Mouse (Mus musculus): Measurements from ENCODE around the gene Cgrrf1. TPM values are rescaled to one million over a fixed set of nuclear protein-coding genes. Genes with fewer than 3 reads are reported as not detected.
A peak's percentile ranks its signal among the peaks of the same experiment; 100 is the strongest.
"Not testable (repeated sequence)": the region's sequence is repeated elsewhere in the genome, so short reads cannot be mapped to it uniquely, and the experiment has no call there.

Gene Cgrrf1
- total RNA-seq (2017), result 24.6 to 35.2 TPM (median 33.2 TPM) in 3 replicates

DNA sequence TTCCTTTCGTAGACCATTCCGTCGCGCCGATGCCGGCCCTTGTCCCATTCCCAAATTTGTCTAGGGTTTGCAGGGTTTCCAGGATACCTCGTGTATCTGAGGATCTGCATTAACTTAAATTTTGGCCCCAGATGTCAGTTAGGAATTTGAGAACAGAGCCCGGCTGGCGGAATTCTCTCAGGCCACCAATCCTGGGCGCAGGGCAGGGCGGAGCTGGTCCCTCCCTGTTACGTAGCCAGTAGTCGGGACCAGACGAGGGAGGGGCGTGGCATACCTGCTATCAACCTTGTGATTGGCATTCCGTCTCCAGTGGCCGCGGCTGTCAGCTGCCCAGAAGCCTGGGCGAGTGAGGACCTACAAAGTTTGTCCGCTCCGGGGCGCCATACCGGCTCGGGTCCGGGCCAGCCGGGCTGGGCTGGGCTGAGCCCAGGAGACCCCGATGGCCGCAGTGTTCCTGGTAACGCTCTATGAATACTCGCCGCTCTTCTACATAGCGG is at the start of gene Cgrrf1:
Gene Cgrrf1, plus strand, starts transcription at position 289 of the 497 bp plus-strand sequence.
- peak; percentile 100 for ATAC-seq (replicated peaks; ENCODE audit: insufficient number of reproducible peaks, low FRiP score, low TSS enrichment, poor library complexity, severe bottlenecking)

- no peak for ATAC-seq (replicated peaks; ENCODE audit: insufficient number of reproducible peaks, low FRiP score, low TSS enrichment, poor library complexity, severe bottlenecking)
Observed at GRCm38 (mm10) chr14:46782187-46782828, 49.6 kb upstream of the Cgrrf1 start.

DNA sequence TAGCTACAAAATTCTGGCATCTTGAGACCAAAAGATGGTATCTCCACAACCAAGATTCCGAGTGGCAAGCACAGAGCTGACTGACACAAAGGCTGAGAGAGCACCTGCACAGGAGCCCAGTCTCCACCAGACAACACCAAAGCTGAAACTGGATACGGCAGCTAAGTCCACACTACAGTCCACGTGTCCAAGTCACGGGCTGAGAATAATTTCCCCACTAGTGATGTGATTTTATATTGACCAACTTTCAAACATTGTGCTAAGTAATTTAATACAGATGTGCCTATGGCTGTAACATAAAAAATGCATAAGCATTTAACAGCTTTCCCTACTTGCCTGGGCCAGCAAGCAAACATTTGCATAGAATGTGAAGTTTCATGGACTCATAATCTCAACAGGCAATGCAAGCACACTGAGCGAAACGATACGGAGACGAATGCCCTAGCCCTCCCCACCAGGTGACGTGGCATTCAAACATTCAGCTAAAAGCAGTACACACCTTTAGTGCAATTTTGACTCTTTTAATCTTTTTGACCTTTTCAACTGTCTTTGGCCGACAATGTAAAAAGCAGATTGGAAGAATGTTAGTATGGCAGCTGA is 48.5 kb upstream of the Cgrrf1 start:
- no peak for ATAC-seq (replicated peaks; ENCODE audit: insufficient number of reproducible peaks, low FRiP score, low TSS enrichment, poor library complexity, severe bottlenecking)

DNA sequence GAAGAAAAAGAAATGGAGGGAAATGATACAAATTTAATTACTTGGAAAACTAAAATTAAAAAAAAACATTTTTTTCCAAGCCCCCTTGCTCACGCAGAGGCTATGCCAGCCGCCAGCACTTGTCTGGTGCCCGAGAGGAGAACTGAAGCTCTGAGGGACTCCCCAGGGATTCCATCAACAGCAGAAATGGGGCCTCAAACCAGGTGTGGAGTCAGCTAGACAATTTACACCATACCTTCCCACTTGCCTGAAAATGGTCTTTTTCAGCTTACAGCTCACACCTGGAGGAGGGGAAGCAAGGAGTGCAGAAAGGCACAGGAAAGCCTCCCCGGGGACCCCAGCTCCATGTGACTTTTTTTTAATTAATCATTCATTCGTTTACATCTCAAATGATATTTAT is 46.7 kb upstream of the Cgrrf1 start:
- no peak for ATAC-seq (replicated peaks; ENCODE audit: insufficient number of reproducible peaks, low FRiP score, low TSS enrichment, poor library complexity, severe bottlenecking)

- ATAC-seq (replicated peaks; ENCODE audit: insufficient number of reproducible peaks, low FRiP score, low TSS enrichment, poor library complexity, severe bottlenecking), result no peak
Observed at GRCm38 (mm10) chr14:46787454-46787786, 44.5 kb upstream of the Cgrrf1 start.

GRCm38 (mm10) chr14:46787787-46788504 is 44.0 kb upstream of the Cgrrf1 start, which contains the start of gene Cnih1:
Gene Cnih1, minus strand, starts transcription at chr14:46788411.
- peak; percentile 92 for ATAC-seq (replicated peaks; ENCODE audit: insufficient number of reproducible peaks, low FRiP score, low TSS enrichment, poor library complexity, severe bottlenecking)

DNA sequence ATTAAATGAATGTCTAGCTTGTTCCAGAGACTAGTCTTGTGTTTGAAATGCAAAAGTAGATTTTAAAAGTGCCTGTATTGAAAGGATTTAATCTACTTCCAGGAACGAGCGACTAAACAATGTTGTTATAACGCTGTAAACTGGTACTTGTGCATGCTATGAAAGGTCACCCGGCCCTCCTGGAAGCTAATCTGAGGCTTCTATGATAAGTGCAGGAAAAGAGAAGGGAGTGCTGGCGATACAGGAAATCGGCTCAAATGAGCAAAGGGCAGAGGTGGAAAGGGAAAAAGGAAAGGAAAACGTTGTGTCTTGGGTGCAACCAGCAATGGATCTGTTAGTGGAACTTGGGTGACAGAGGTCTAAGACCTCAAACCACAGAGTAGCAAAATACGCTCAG is 43.4 kb upstream of the Cgrrf1 start:
- ATAC-seq (replicated peaks; ENCODE audit: insufficient number of reproducible peaks, low FRiP score, low TSS enrichment, poor library complexity, severe bottlenecking), result no peak

- no peak; the same call in 1 of the 2 replicates for ATAC-seq (replicated peaks; ENCODE audit: insufficient number of reproducible peaks, low FRiP score, low TSS enrichment, poor library complexity, severe bottlenecking)
Observed at GRCm38 (mm10) chr14:46790303-46790702, 41.6 kb upstream of the Cgrrf1 start.

- no peak for ATAC-seq (replicated peaks; ENCODE audit: insufficient number of reproducible peaks, low FRiP score, low TSS enrichment, poor library complexity, severe bottlenecking)
Observed at GRCm38 (mm10) chr14:46790723-46791122, 41.2 kb upstream of the Cgrrf1 start.

GRCm38 (mm10) chr14:46794157-46794556 is 37.8 kb upstream of the Cgrrf1 start:
- no peak for ATAC-seq (replicated peaks; ENCODE audit: insufficient number of reproducible peaks, low FRiP score, low TSS enrichment, poor library complexity, severe bottlenecking)

DNA sequence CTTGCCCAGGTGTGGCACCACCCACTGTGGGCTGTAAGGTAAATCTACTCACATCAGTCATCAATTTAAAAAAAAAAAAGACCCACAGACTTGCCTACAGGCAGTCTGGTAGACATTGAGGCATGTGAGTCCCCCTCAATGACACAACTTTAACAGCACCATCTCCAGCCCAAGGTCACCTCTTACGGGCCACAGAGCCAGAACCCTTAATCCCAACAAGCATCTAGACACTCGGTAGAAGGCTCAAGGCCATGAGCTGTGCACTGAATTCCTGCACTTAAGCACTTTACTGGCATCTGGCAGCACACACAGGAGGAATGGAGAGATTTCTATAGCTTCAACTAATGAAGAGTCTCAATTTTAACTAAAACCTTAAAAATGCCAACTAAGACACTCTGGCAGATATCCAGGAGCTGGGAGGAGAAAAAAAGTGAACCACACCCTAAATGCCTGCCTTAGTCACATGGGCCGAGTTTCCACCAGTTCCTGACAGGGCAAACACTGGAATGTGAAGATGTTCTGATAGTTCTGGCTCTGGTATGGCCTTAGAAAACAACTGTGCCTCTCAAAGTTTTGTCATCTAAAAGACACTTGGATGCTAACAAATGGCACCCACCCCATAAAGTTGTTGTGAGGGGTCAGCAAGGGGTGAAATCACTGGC is 31.1 kb upstream of the Cgrrf1 start:
- ATAC-seq (replicated peaks; ENCODE audit: insufficient number of reproducible peaks, low FRiP score, low TSS enrichment, poor library complexity, severe bottlenecking), result no peak

- ATAC-seq (replicated peaks; ENCODE audit: insufficient number of reproducible peaks, low FRiP score, low TSS enrichment, poor library complexity, severe bottlenecking), result no peak
Observed at GRCm38 (mm10) chr14:46803259-46803658, 28.7 kb upstream of the Cgrrf1 start.

GRCm38 (mm10) chr14:46803791-46804190 is 28.1 kb upstream of the Cgrrf1 start:
- ATAC-seq (replicated peaks; ENCODE audit: insufficient number of reproducible peaks, low FRiP score, low TSS enrichment, poor library complexity, severe bottlenecking), result no peak

- no peak for ATAC-seq (replicated peaks; ENCODE audit: insufficient number of reproducible peaks, low FRiP score, low TSS enrichment, poor library complexity, severe bottlenecking)
Observed at GRCm38 (mm10) chr14:46806186-46806585, 25.7 kb upstream of the Cgrrf1 start.

GRCm38 (mm10) chr14:46807927-46808326 is 24.0 kb upstream of the Cgrrf1 start:
- peak; percentile 67 for ATAC-seq (replicated peaks; ENCODE audit: insufficient number of reproducible peaks, low FRiP score, low TSS enrichment, poor library complexity, severe bottlenecking)

GRCm38 (mm10) chr14:46815640-46816039 is 16.3 kb upstream of the Cgrrf1 start:
- no peak for ATAC-seq (replicated peaks; ENCODE audit: insufficient number of reproducible peaks, low FRiP score, low TSS enrichment, poor library complexity, severe bottlenecking)

DNA sequence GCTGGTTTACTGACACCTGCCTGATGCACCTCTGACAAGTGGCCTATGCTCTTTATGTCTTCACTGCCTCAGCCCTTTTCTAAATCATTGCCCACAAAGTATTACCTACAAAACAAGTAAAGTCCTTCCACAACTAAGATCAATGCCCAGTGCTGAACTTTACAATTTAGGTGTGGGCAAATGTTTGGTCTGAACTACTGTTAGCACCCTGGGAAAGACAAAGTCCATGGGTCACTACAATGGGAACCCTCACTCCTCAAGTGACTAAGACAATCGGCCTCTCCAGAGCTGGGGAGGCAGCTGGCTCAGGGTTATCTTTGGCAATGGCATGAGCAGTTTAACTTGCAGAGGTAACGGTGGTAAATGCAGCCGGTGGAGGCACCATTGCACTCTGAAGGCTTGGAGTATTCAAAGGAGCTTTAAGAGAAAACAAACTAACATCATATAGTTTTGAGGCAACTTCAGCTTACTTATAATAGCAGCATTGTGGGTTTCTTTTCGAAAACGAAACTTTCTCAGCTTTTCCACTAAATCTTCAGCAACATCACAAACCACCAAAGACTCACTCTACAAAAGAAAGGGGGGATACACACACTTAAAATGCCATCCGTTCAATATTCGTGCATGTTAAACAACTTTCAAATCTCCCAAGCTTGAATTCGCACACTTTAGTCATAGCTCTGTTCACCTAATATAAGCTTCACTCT is 14.9 kb upstream of the Cgrrf1 start:
- no peak for ATAC-seq (replicated peaks; ENCODE audit: insufficient number of reproducible peaks, low FRiP score, low TSS enrichment, poor library complexity, severe bottlenecking)

DNA sequence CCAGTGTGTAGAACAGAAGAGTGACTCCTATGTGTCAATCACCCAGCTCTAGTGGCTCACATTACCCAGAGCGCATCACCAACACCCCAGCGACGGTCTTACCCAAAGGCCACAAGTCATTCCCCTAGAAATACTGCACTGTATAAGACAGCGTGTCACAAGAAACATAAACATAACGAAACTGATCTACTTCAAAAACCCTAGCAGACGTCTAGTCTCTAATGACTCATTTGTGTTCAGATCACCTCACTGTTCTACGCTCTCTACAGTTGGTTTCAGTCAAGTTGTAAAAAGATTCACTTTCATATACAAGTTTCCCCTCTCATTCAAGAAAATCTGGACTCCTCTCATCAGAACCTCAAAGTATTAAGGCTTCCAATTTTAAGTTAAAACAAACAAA is 13.2 kb upstream of the Cgrrf1 start:
- ATAC-seq (replicated peaks; ENCODE audit: insufficient number of reproducible peaks, low FRiP score, low TSS enrichment, poor library complexity, severe bottlenecking), result no peak

- not testable (repeated sequence) for ATAC-seq (replicated peaks; ENCODE audit: insufficient number of reproducible peaks, low FRiP score, low TSS enrichment, poor library complexity, severe bottlenecking)
Observed at GRCm38 (mm10) chr14:46819961-46820360, 12.0 kb upstream of the Cgrrf1 start.

All from monocyte, adult 5-6 weeks (primary cell).